Comparison of ENCODE assay signal across 19 mouse cellular contexts in genomic region chr2:77470716-77471115, GRCm38 (mm10).
DNase-seq lines count a peak whose midpoint lies in the region; TF ChIP-seq lines count a peak whose summit lies in the region.
"Had no signal": no experiment of that assay in that cellular context is flagged by ENCODE, and none has a peak within 500 bp of the region (broad histone marks: within the 10 kb centered on the region; RNA-seq: fewer than 3 reads in every experiment).

No protein-coding gene starts in this region.

- TF ChIP-seq CTCF in cerebellum, adult 2 months (IDR thresholded peaks at IDR 0.05; ENCODE audit: borderline replicate concordance, insufficient read depth, low read depth, low read length), result no peak

- no peak for TF ChIP-seq POLR2A in cerebellum, adult 2 months (IDR thresholded peaks at IDR 0.05; ENCODE audit: borderline replicate concordance, insufficient read depth, low read length)

- WGBS in cerebellum, adult 2 months, result 33% methylated on average over 7 of the region's 7 CpGs

- H3K4me1 ChIP-seq in cerebellum, adult 2 months (ENCODE audit: control insufficient read depth, insufficient read depth, low read length), result peaks cover 4% of the 10 kb centered on the region; the same call in 1 of the 2 replicates
- H3K4me1 ChIP-seq: embryonic facial prominence, embryonic 13.5 days; embryonic facial prominence, embryonic 15.5 days; forebrain, embryonic 10.5 days; forebrain, embryonic 12.5 days had no signal

- intact Hi-C loops in left cerebral cortex, postnatal 4 days (cut with DNase I), result loop anchor here (1.0 kb wide), 1 partner anchor 43 kb away; no protein-coding TSS in a partner anchor

- no peaks in the 10 kb centered on the region for H3K27me3 ChIP-seq in cerebellum, adult 2 months (ENCODE audit: control insufficient read depth, insufficient read depth, low read length)
- H3K27me3 ChIP-seq: embryonic facial prominence, embryonic 13.5 days; embryonic facial prominence, embryonic 15.5 days; forebrain, embryonic 12.5 days had no signal

- no peak overlapping the region for H3K4me3 ChIP-seq in cerebellum, adult 2 months (replicated peaks; ENCODE audit: insufficient read depth, low read depth, low read length)
- H3K4me3 ChIP-seq: embryonic facial prominence, embryonic 13.5 days; embryonic facial prominence, embryonic 15.5 days; erythroblast, embryonic 14.5 days; forebrain, embryonic 10.5 days; forebrain, embryonic 12.5 days had no signal

- H3K27ac ChIP-seq in cerebellum, adult 2 months (ENCODE audit: insufficient read depth, low read length), result no peak overlapping the region; the same call in 1 of the 2 replicates
- H3K27ac ChIP-seq: embryonic facial prominence, embryonic 13.5 days; embryonic facial prominence, embryonic 15.5 days; forebrain, embryonic 10.5 days; forebrain, embryonic 12.5 days had no signal

- DNase-seq in cerebellum, postnatal 14 days, result peak; percentile 29 to 32
- no peak for DNase-seq in cerebellum, adult 2 months
- DNase-seq in left cerebral cortex, postnatal 4 days, result peak; percentile 27
- no peak for DNase-seq in left cerebral cortex, adult 18-20 months (ENCODE audit: low spot score in 2 of 2)
- peak; percentile 2 for DNase-seq in right cerebral cortex, postnatal 25 days
- DNase-seq in right cerebral cortex, postnatal 36 days (ENCODE audit: low spot score in 2 of 2), result no peak
- DNase-seq: adrenal gland, adult 2 months; adrenal gland, postnatal 10 days; adrenal gland, postnatal 25 days; cerebellum, adult 11 months; cerebellum, adult 18-20 months; cerebellum, adult 9-11 months; cerebellum, postnatal 36 days; embryo, embryonic 11 days had no signal

Comparison
In these comparisons a context has a peak if more than half of its experiments do, and no peak if none do; other contexts are left out.
1. DNase-seq: peak in cerebellum, postnatal 14 days (2 of 2), left cerebral cortex, postnatal 4 days (single experiment) and right cerebral cortex, postnatal 25 days (single experiment); none in cerebellum, adult 2 months (0 of 2), left cerebral cortex, adult 18-20 months (0 of 2) and right cerebral cortex, postnatal 36 days (0 of 2).